Mouse (Mus musculus) limb, embryonic 14.5 days (tissue): Measurements from ENCODE around the gene Pxylp1. TPM values are rescaled to one million over a fixed set of nuclear protein-coding genes. Genes with fewer than 3 reads are reported as not detected.

Source experiments
- ATAC-seq: fragments of 200-750 bp; cut with Nextera tagmentation; 2 replicates; pipeline ENCODE4 v1.8.0; 2017; ENCODE audit warnings: low read depth, moderate number of reproducible peaks, moderate TSS enrichment; ENCODE audit not compliant: low FRiP score
- DNase-seq: peaks from one replicate; pipeline ENCODE4 v3.0.0-alpha.2; 2015; ENCODE audit warnings: low spot score
- H3K27ac ChIP-seq: fragments of 300-500 bp; sonication (generic); replicated peaks from 2 replicates; pipeline ENCODE4 v1.5.1; 2014; ENCODE audit warnings: low read depth, mild to moderate bottlenecking, low read length, moderate library complexity, mixed read lengths
- H3K27me3 ChIP-seq: fragments of 300-500 bp; sonication (generic); 2 replicates; pipeline ENCODE4 v1.6.1; 2014; ENCODE audit warnings: low read length, mixed read lengths; ENCODE audit not compliant: control insufficient read depth, insufficient read depth
- H3K36me3 ChIP-seq: fragments of 300-500 bp; sonication (generic); 2 replicates; pipeline ENCODE4 v1.6.1; 2014; ENCODE audit warnings: mild to moderate bottlenecking, low read length, moderate library complexity, mixed read lengths; ENCODE audit not compliant: control insufficient read depth, insufficient read depth
- H3K4me1 ChIP-seq: fragments of 300-500 bp; sonication (generic); 2 replicates; pipeline ENCODE4 v1.6.1; 2014; ENCODE audit warnings: antibody characterized with exemption, low read length, mixed read lengths; ENCODE audit not compliant: control insufficient read depth, insufficient read depth
- H3K4me2 ChIP-seq: fragments of 300-500 bp; sonication (generic); replicated peaks from 2 replicates; pipeline ENCODE4 v1.6.1; 2014; ENCODE audit warnings: low read depth, mild to moderate bottlenecking, low read length, moderate library complexity; ENCODE audit not compliant: severe bottlenecking
- H3K4me3 ChIP-seq: fragments of 300-500 bp; sonication (generic); replicated peaks from 2 replicates; pipeline ENCODE4 v1.5.1; 2014; ENCODE audit warnings: low read length
- H3K9ac ChIP-seq: fragments of 300-500 bp; sonication (generic); 2 replicates; pipeline ENCODE4 v1.6.1; 2014; ENCODE audit warnings: mild to moderate bottlenecking, low read depth, low read length, moderate library complexity; ENCODE audit not compliant: severe bottlenecking
- H3K9me3 ChIP-seq: fragments of 300-500 bp; sonication (generic); 2 replicates; pipeline ENCODE4 v1.6.1; 2016; ENCODE audit warnings: low read length; ENCODE audit not compliant: control insufficient read depth
- POLR2A ChIP-seq: fragments of 200-500 bp; IDR thresholded peaks from 2 replicates; pipeline ENCODE4 v1.8.0; 2012; ENCODE audit warnings: inconsistent platforms, mild to moderate bottlenecking, moderate library complexity, borderline replicate concordance; ENCODE audit not compliant: insufficient read depth, insufficient read length; ENCODE audit errors: extremely low read depth
- WGBS: fragments of 180-500 bp; shearing (Covaris S2); extraction: QIAGEN DNeasy Blood & Tissue Kit; methylation state at CpG from one replicate; pipeline ENCODE4 v1.1.7; 2014; 5-methylcytosine and 5-hydroxymethylcytosine counted together
- polyA plus RNA-seq, 2 experiments: library from polyadenylated mRNA; depleted of rRNA in 1 of 2; stranded (reverse) in 1 of 2; unstranded in 1 of 2; fragments of >200 nt; fragmentation: Nextera tagmentation in 1 of 2; extraction: Ambion mirVana in 1 of 2; gene quantifications; 2 replicates each; pipeline versions ENCODE4 v1.2.1 to v1.2.3; 2012 to 2014

The Pxylp1 gene
- polyA plus RNA-seq, 2 experiments = 26.0 to 29.3 TPM

DNA sequence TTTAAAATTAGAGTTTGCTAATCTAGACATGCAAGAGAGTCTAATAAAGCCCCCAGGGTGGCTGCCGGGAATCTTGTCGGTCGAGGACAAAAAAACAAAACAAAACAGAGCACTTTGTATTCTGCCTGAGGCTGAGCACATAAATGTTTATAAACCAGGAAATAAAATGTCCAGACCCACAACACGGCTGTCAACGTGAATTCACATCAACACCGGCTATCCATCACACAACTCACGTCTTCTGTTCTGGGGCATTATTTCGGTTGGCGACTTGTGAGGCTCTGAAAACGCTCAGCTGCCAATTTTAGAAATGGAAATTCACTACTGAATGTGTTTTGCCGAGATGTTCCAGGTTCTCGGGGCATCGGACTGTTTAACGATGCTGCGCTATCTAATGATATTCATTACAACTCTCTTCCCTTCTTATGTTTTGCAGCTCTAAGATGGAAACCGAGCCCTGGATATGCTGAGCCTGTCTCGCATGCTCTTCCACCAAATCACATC lies 61.6 kb downstream of the Pxylp1 start:
- no peak overlapping the region for H3K9ac ChIP-seq
- no peaks in the 10 kb centered on the region for H3K36me3 ChIP-seq
- WGBS = 49% methylated on average over 17 of the region's 17 CpGs
- H3K27ac ChIP-seq = no peak overlapping the region
- H3K27me3 ChIP-seq = no peaks in the 10 kb centered on the region
- H3K4me2 ChIP-seq = no peak overlapping the region
- no peak for ATAC-seq
- no peaks in the 10 kb centered on the region for H3K9me3 ChIP-seq
- peaks cover 16% of the 10 kb centered on the region for H3K4me1 ChIP-seq
- no peak for TF ChIP-seq POLR2A
- DNase-seq = no peak
- no peak overlapping the region for H3K4me3 ChIP-seq

DNA sequence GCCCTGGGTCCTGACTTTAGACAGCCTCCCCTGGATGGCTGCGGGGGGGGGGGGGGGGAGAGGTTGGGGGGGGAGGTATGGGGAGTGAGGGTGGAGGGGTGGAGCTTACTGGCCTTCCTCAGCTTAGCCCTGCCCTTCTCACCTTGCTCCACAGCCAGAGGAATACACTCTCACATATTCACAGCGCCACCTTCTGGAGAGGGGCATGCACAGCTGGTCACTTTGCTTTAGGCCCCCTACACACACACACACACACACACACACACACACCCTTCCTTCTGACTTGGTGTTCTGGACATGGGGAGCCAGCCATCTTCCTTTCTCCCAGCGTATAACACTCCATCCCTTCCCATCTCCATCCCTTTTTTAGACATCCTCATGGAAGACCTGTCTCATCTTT lies 62.8 kb downstream of the Pxylp1 start:
- no peak for TF ChIP-seq POLR2A
- Histone ChIP-seq H3K27ac (no peak overlapping the region), H3K4me2 (no peak overlapping the region), H3K4me1 (peaks cover 16% of the 10 kb centered on the region), H3K36me3 (peaks cover 6% of the 10 kb centered on the region), H3K9ac (no peak overlapping the region), H3K9me3 (no peaks in the 10 kb centered on the region), H3K27me3 (no peaks in the 10 kb centered on the region), H3K4me3 (no peak overlapping the region)
- DNase-seq (no peak), ATAC-seq (no peak)
- WGBS = 92% methylated on average over 2 of the region's 3 CpGs

DNA sequence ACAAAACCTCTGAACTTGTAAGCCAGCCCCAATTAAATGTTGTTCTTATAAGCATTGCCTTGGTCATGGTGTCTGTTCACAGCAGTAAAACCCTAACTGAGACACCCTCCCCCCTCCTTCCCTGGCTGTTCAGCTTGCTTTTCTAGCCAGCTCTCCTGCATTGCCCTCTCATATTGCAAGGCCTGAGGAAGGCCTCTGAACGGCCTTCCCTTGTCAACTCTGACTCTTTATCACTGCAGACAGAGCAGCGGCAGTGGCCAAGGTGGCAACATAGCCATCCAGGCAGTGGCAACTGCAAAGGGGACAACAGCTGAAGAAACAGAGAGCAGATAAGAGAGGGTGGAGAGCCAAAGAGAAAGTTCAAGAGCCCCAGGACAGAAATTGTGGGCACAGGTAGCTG lies 64.4 kb downstream of the Pxylp1 start:
- no peak for TF ChIP-seq POLR2A
- Histone ChIP-seq H3K9me3 (no peaks in the 10 kb centered on the region), H3K9ac (no peak overlapping the region), H3K4me2 (no peak overlapping the region), H3K4me1 (peaks cover 12% of the 10 kb centered on the region; the same call in 1 of the 2 replicates), H3K36me3 (peaks cover 8% of the 10 kb centered on the region), H3K27me3 (no peaks in the 10 kb centered on the region), H3K27ac (no peak overlapping the region), H3K4me3 (no peak overlapping the region)
- ATAC-seq (no peak), DNase-seq (no peak)
- WGBS = 56% methylated on average over 2 of the region's 2 CpGs

DNA sequence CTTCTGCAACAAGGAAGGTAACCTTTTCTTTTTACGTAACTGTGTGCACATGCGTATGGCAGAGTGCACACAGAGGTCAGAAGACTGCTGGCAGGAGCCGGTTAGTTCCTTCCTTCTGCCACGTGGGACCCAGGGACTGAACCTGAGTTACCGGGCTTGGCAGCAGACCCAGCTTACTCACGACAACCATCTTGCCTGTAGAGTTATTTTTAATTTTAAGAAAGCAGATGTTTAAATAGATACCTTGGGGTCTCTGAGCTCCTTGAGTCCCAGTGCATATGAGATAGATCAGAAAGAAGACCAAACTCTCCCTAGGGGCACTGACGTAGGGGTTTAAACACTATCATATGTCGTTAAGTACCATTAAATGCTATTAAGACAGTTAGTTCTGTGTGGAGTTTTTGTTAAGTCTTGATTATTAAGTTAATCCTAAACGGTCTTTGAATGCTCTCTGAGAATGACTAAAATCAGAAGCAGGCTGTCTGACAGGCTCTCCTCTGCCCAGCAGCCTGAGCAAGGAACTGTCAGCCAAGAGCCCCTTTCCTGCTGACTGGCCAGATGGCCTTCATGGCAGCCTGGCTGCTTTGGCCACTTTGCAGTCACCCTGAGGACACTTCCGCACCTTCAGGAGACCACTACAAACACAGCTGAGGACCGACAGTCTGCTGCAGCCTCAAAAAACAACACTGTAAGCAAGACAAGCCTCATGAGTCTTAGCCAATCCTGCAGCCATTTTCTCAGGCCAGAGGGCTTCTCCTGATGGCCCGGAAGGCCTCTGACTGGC lies 65.3 kb downstream of the Pxylp1 start:
- no peak for ATAC-seq
- Histone ChIP-seq H3K36me3 (peaks cover 8% of the 10 kb centered on the region), H3K27ac (no peak overlapping the region), H3K27me3 (no peaks in the 10 kb centered on the region), H3K4me1 (peaks cover 4% of the 10 kb centered on the region; the same call in 1 of the 2 replicates), H3K9me3 (no peaks in the 10 kb centered on the region), H3K9ac (no peak overlapping the region), H3K4me3 (no peak overlapping the region), H3K4me2 (no peak overlapping the region)
- 55% methylated on average over 12 of the region's 12 CpGs for whole genome bisulfite sequencing
- no peak for TF ChIP-seq POLR2A
- no peak for DNase-seq

DNA sequence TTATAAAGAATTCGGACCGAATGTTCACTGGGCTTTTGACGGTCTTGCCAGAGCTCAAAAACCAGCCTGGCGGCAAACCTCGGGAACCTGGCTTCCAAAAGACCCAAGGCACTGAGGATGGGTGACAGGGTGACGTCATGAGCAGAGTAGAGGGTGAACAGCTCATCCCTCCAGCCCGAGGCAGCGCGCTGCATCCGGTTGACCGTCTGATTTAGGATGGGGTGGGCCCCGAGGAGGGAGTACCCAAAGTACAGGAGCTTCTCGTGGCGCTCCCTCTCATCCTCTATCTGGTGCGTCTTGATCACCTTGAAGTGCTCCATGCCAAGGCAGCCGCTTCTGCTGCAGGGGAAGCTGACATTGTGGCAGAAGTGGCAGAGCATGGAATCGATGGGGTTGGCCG lies 67.6 kb downstream of the Pxylp1 start:
- no peak for DNase-seq
- no peak for TF ChIP-seq POLR2A
- Histone ChIP-seq H3K4me2 (no peak overlapping the region), H3K9me3 (no peaks in the 10 kb centered on the region), H3K27me3 (no peaks in the 10 kb centered on the region), H3K4me3 (no peak overlapping the region), H3K36me3 (peaks cover 8% of the 10 kb centered on the region), H3K4me1 (0 out of 2 replicates have a peak, but pooled peaks cover 2% of the 10 kb centered on the region), H3K9ac (no peak overlapping the region), H3K27ac (no peak overlapping the region)
- WGBS = 96% methylated on average over 18 of the region's 18 CpGs
- ATAC-seq = no peak
